Mouse (Mus musculus) hindbrain, embryonic 11.5 days (tissue): ENCODE measurements around the gene Klhdc8a. TPM values are rescaled to one million over a fixed set of nuclear protein-coding genes. Genes with fewer than 3 reads are reported as not detected.

Source experiments
- ATAC-seq: fragments of 200-750 bp; cut with Nextera tagmentation; 2 replicates; pipeline ENCODE4 v1.8.0; 2017; ENCODE audit warnings: mild to moderate bottlenecking, moderate TSS enrichment, moderate library complexity; ENCODE audit not compliant: low FRiP score
- DNase-seq: peaks from one replicate; pipeline ENCODE4 v3.0.0-alpha.2; 2015; ENCODE audit warnings: low spot score
- H3K27ac ChIP-seq: fragments of 300-500 bp; sonication (generic); 2 replicates; pipeline ENCODE4 v1.5.1; 2014; ENCODE audit warnings: mild to moderate bottlenecking, low read depth, low read length
- H3K27me3 ChIP-seq: fragments of 300-500 bp; sonication (generic); 2 replicates; pipeline ENCODE4 v1.6.1; 2014; ENCODE audit warnings: mild to moderate bottlenecking, low read length, moderate library complexity, mixed read lengths; ENCODE audit not compliant: control insufficient read depth, insufficient read depth
- H3K36me3 ChIP-seq: fragments of 300-500 bp; sonication (generic); 2 replicates; pipeline ENCODE4 v1.6.1; 2014; ENCODE audit warnings: mild to moderate bottlenecking, low read length, moderate library complexity, mixed read lengths; ENCODE audit not compliant: control insufficient read depth, insufficient read depth
- H3K4me1 ChIP-seq: fragments of 300-500 bp; sonication (generic); replicated peaks from 2 replicates; pipeline ENCODE4 v1.6.1; 2014; ENCODE audit warnings: low read length, mixed read lengths; ENCODE audit not compliant: control insufficient read depth, insufficient read depth
- H3K4me2 ChIP-seq: fragments of 300-500 bp; sonication (generic); replicated peaks from 2 replicates; pipeline ENCODE4 v1.6.1; 2014; ENCODE audit warnings: mild to moderate bottlenecking, low read depth, low read length
- H3K4me3 ChIP-seq: fragments of 300-500 bp; sonication (generic); 2 replicates; pipeline ENCODE4 v1.5.1; 2014; ENCODE audit warnings: low read depth, low read length
- H3K9ac ChIP-seq: fragments of 300-500 bp; sonication (generic); 2 replicates; pipeline ENCODE4 v1.6.1; 2014; ENCODE audit warnings: low read depth, low read length
- H3K9me3 ChIP-seq: fragments of 300-500 bp; sonication (generic); 2 replicates; pipeline ENCODE4 v1.6.1; 2016; ENCODE audit warnings: low read length; ENCODE audit not compliant: control insufficient read depth
- WGBS: fragments of 180-500 bp; shearing (Covaris S2); extraction: QIAGEN DNeasy Blood & Tissue Kit; methylation state at CpG from one replicate; pipeline ENCODE4 v1.1.7; 2014; 5-methylcytosine and 5-hydroxymethylcytosine counted together
- polyA plus RNA-seq: library from polyadenylated mRNA; unstranded; fragments of >200 nt; fragmentation: Nextera tagmentation; extraction: Ambion mirVana; gene quantifications from 2 replicates; pipeline ENCODE4 v1.2.1, GENCODE M21; 2014

Klhdc8a gene
- polyA plus RNA-seq, 1 experiment from 2014 or later = 3.0 TPM

DNA sequence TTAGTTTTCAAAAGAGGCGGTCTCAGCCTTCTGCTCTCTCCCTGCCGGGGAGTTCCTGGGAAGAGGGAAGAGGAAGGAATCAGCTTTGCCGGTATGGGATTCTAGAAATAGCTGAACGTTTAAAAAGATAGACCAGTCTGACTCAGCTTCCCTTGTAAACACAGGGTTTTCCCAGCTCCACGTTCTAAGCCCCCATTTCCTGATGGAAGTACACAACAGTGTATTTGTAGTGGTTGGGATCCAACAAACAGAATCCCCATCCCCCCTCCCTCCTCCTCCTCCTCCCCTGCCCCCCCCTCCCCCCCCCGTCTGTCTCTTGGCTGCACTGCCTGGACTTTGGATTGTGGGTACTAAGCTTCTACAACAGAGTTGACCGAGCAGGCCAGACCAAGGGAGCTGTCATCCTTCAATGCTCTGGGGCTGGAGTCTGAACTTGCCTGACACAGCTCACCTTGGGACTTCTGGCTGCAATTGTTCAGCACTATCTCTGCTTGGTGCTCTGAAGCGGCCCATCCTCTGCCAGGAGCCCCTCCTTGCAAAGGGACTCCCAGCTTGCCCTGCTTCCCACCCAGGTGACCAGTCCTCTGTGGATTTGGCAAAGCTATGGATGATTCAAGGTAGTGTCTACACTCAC lies 39.7 kb downstream of the Klhdc8a start:
- H3K27ac ChIP-seq = no peak overlapping the region
- H3K27me3 ChIP-seq = no peaks in the 10 kb centered on the region
- no peaks in the 10 kb centered on the region for H3K9me3 ChIP-seq
- DNase-seq (no peak), ATAC-seq (no peak)
- H3K4me3 ChIP-seq = no peak overlapping the region
- 49% methylated on average over 8 of the region's 8 CpGs for WGBS
- no peak overlapping the region for H3K4me2 ChIP-seq
- H3K4me1 ChIP-seq = peaks cover 24% of the 10 kb centered on the region
- no peak overlapping the region for H3K9ac ChIP-seq
- H3K36me3 ChIP-seq = no peaks in the 10 kb centered on the region

DNA sequence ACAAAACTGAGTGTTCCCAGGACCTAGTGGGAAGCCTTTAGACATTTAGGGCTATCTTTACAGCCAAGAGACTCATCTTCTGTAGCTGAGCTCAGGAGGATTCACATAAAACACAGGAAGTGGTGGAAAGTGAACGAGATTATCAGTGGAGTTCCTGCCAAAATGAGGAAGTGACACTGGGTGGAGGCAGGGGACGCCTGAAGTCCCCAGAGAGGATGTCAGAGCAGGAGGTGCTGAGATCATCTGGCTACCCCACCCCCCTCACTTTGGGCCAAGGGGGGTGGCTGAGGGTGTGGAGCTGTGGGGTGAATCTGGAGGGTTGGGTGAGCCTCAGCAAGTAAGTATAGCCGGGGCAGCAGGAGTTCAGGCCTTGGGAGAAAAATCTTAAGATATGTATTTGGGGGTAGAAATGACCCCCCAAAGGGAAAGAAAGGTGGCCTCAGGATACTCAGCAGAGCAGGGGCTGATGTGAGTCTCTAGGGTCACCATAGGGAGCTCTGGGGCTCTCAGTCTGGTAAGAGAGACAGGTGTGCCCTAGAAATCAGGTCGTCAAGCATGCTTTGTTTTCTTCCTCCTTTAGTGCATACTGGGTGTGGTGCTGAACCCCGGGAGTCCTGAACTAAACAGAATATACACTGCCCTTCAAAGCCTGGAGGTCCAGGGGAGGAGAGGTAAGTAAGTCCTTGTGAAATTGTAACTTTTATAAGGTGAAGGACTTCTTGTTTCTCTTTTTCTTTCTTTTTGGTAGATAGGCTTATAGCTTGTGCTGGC lies 43.5 kb downstream of the Klhdc8a start:
- Histone ChIP-seq H3K9me3 (no peaks in the 10 kb centered on the region), H3K27me3 (no peaks in the 10 kb centered on the region), H3K4me3 (no peak overlapping the region), H3K27ac (no peak overlapping the region), H3K9ac (no peak overlapping the region), H3K4me2 (no peak overlapping the region), H3K36me3 (no peaks in the 10 kb centered on the region), H3K4me1 (no peaks in the 10 kb centered on the region)
- WGBS = 55% methylated on average over 5 of the region's 5 CpGs
- DNase-seq (no peak), ATAC-seq (no peak)

DNA sequence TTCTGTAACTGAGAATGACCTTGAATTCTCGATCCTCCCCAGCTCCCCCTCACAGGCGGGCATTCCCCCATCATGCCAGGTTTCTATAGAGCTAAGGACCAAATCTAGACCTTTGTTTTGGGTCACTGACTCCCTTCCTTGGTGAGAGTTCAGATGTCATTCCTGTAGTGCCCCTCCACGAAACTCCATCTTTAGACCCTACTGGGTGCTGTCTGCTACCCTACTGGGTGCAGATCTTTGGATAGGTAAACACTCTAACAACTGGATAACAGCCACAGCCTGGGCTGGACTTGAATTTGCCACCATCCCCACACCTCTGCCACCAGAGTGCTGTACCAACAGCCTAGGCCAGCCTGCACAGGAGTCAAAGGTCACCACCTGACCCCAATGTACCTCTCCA lies 44.1 kb downstream of the Klhdc8a start:
- Histone ChIP-seq H3K36me3 (no peaks in the 10 kb centered on the region), H3K9me3 (no peaks in the 10 kb centered on the region), H3K27ac (no peak overlapping the region), H3K4me3 (no peak overlapping the region), H3K27me3 (no peaks in the 10 kb centered on the region), H3K4me2 (no peak overlapping the region), H3K4me1 (no peaks in the 10 kb centered on the region), H3K9ac (no peak overlapping the region)
- ATAC-seq (no peak), DNase-seq (no peak)
- 52% methylated on average over 3 of the region's 3 CpGs for WGBS

DNA sequence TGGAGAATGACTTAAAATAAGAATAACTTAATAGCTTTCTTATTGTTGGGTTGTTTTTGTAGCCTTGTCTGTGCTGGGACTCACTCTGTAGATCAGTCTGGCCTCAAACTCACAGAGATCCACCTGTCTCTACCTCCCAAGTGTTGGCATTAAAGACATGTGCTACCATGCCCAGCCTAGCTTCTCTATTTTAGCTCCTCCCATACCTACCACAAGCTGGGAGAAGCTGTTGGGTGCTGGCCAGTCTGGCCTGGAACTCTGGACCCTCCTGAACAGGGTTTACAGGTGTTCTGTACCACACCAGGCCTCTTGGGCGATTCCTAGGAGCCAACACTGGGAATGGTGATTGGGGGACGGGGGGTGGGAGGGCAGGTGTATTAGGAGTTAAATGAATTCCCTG lies 44.8 kb downstream of the Klhdc8a start:
- Histone ChIP-seq H3K27me3 (no peaks in the 10 kb centered on the region), H3K4me2 (no peak overlapping the region), H3K9me3 (no peaks in the 10 kb centered on the region), H3K27ac (no peak overlapping the region), H3K36me3 (no peaks in the 10 kb centered on the region), H3K9ac (no peak overlapping the region), H3K4me3 (no peak overlapping the region), H3K4me1 (no peaks in the 10 kb centered on the region)
- DNase-seq (no peak), ATAC-seq (no peak)
- 81% methylated on average over 2 of the region's 2 CpGs for WGBS

DNA sequence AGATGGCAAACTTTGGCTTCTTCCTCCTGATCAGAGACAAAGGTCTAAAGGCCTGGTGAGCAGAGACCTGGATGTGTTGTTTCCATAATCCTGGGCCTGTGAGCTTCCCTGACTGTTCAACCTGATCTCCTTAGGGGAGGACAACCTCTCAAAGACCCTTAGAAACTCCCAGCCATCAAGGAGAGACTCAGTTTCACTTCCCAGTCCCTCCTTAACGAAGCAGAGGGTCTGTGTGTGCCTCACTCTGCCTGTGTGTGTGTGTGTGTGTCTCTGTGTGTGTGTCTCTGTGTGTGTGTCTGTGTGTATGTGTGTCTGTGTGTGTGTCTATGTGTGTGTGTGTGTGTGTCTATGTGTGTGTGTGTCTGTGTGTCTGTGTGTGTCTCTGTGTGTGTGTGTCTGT lies 45.2 kb downstream of the Klhdc8a start:
- Histone ChIP-seq H3K9me3 (no peaks in the 10 kb centered on the region), H3K9ac (no peak overlapping the region), H3K4me2 (no peak overlapping the region), H3K27ac (no peak overlapping the region), H3K4me1 (no peaks in the 10 kb centered on the region), H3K36me3 (no peaks in the 10 kb centered on the region), H3K27me3 (no peaks in the 10 kb centered on the region), H3K4me3 (no peak overlapping the region)
- WGBS = 82% methylated on average over 1 of the region's 1 CpGs
- ATAC-seq (no peak), DNase-seq (no peak)

DNA sequence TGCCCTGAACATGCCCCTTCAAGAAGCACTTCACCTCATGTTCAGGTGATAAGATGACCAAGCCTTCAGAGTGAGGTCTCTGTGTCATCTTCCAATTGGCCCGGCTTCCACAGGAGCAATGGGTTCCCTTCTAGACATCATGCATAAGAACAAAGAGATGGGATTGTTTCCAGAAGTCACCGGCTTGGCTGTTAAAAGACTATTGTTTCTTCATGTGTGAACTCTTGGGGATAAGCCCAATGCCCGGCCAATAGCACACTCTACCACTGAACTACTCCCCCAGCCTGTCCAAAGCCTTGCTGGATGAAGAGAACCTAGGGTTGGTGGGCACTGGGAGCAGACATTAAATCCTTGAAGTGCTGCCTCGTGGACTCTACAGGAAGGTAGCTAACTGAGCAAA lies 47.1 kb downstream of the Klhdc8a start:
- no peaks in the 10 kb centered on the region for H3K36me3 ChIP-seq
- H3K4me1 ChIP-seq = no peaks in the 10 kb centered on the region
- WGBS = 80% methylated on average over 4 of the region's 4 CpGs
- no peak overlapping the region for H3K4me2 ChIP-seq
- no peak overlapping the region for H3K9ac ChIP-seq
- no peak overlapping the region for H3K27ac ChIP-seq
- no peaks in the 10 kb centered on the region for H3K27me3 ChIP-seq
- H3K4me3 ChIP-seq = no peak overlapping the region
- DNase-seq = no peak
- H3K9me3 ChIP-seq = no peaks in the 10 kb centered on the region
- no peak for ATAC-seq

DNA sequence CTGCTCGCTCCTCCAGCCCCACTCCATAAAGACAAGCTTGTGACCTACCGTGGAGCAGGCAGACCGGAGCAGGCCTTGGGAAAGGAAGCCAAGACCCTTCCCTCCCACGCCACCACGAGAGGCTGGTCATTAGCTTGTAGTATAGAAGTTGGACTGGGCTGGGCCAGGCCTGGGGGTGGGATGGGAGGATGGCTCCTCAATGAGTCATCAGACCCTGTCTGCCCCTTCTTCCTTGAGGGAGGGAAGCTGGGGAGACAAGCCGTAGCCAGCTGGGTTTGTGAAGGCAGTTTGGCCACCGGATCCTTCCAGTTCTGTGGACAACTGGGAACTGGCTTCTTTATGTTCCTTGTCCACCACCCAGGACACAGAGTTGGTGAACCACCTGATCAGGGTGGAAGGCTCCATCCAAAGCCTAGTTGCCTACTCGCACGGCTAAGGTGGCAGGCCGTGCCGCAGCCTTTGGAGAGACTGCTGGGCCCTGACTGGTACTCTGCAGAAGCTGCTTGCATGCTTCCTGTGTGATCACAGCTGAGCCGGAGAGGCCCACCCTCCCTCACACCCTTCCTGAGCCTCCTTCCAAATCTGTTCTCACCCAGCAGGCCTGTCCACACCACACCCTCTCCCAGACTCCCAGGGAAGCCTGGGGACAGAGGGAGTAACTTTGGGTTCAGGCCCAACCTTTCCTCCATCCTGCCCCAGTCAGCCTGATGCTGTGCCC lies 47.9 kb downstream of the Klhdc8a start:
- DNase-seq (no peak), ATAC-seq (no peak)
- H3K9me3 ChIP-seq = no peaks in the 10 kb centered on the region
- no peak overlapping the region for H3K27ac ChIP-seq
- WGBS = 83% methylated on average over 12 of the region's 12 CpGs
- H3K4me1 ChIP-seq = no peaks in the 10 kb centered on the region
- no peak overlapping the region for H3K4me3 ChIP-seq
- no peak overlapping the region for H3K9ac ChIP-seq
- H3K4me2 ChIP-seq = no peak overlapping the region
- no peaks in the 10 kb centered on the region for H3K36me3 ChIP-seq
- H3K27me3 ChIP-seq = no peaks in the 10 kb centered on the region

DNA sequence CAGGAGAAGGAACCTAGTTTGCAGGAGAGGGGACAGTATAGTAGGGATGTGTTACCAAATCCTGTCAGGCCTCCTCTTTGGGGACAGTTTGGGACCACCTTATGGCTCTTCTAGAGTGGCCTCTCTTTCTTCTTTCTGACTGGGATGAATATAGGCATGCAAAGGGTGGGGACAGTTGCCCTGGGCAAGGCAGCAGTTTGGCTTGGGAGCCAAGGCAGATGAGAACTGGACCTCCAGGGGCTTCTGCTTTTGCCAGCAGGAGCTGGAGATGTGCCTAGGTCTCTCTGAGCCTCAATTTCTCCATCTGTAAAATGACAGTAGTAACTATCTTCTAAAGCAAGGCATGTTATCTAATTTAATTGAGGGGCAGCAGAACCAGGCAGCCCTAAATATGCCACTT lies 48.5 kb downstream of the Klhdc8a start:
- no peaks in the 10 kb centered on the region for H3K9me3 ChIP-seq
- H3K4me2 ChIP-seq = no peak overlapping the region
- DNase-seq (no peak), ATAC-seq (no peak)
- H3K27me3 ChIP-seq = no peaks in the 10 kb centered on the region
- H3K36me3 ChIP-seq = no peaks in the 10 kb centered on the region
- no peaks in the 10 kb centered on the region for H3K4me1 ChIP-seq
- no peak overlapping the region for H3K4me3 ChIP-seq
- no peak overlapping the region for H3K9ac ChIP-seq
- H3K27ac ChIP-seq = no peak overlapping the region

DNA sequence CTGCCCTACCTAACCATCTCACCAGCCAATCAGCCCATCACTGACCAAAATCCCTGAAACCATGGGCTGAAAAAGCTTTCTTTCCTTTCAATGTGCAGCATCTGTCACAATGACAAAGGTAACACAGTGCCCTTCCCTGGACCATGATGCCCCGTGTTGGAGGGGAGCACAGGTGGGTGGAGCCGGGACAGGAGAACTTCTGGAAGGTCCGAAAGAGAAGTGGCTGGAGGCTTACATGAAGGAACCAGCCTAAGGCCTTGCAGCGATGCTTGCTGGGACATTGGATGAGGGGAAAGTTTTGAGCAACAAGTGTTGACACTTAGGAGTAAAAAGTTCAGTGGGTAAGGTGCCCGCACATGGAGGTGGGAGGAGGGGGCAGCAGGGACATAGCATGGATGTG lies 50.0 kb downstream of the Klhdc8a start:
- ATAC-seq (no peak), DNase-seq (no peak)
- Histone ChIP-seq H3K4me2 (no peak overlapping the region), H3K9ac (no peak overlapping the region), H3K27ac (no peak overlapping the region), H3K9me3 (no peaks in the 10 kb centered on the region), H3K27me3 (no peaks in the 10 kb centered on the region), H3K4me3 (no peak overlapping the region), H3K36me3 (no peaks in the 10 kb centered on the region), H3K4me1 (no peaks in the 10 kb centered on the region)
- 88% methylated on average over 5 of the region's 5 CpGs for WGBS
